In the genomic region with DNA sequence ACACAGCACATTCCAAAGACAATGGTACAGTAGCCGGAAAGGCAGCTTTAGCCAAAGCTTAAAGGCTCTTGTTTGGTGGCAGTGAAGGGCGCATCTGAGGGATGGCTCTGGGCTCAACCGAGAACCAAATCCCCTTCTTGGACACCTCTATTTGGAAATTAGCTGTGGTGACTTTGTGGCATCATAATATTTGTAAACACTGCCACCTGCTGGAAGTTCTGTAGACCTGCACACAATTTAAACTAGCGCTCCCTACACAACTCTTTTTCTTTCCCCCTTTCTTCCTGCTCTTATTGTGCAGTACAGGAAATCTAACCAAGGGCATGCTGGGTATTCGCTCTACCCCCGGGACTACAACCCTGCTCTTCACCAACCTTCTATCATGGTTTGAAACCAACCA, we compare ENCODE assay signal across 8 mouse cellular contexts. TPM values are rescaled to one million over a fixed set of nuclear protein-coding genes. Genes with fewer than 3 reads are reported as not detected.
DNase-seq lines count a peak whose midpoint lies in the region; ATAC-seq and TF ChIP-seq lines count a peak whose summit lies in the region.

No protein-coding gene starts in this region.

- no peak for TF ChIP-seq EP300 in liver, embryonic 14.5 days (IDR thresholded peaks at IDR 0.05; ENCODE audit: low read depth)

- H3K36me3 ChIP-seq in forebrain, embryonic 14.5 days (ENCODE audit: control insufficient read depth, insufficient read depth, low read length): no peaks in the 10 kb centered on the region
- H3K36me3 ChIP-seq in liver, embryonic 14.5 days (replicated peaks; ENCODE audit: control insufficient read depth, insufficient read depth, low read depth): no peaks in the 10 kb centered on the region

- TF ChIP-seq CTCF in liver, embryonic 14.5 days (IDR thresholded peaks at IDR 0.05; ENCODE audit: low read depth): peak; percentile 64

- intact Hi-C loops in left cerebral cortex, postnatal 4 days (cut with DNase I): no loop called here
- intact Hi-C loops in left cerebral cortex, postnatal 10 days (cut with DNase I): no loop called here

- H3K9ac ChIP-seq in forebrain, embryonic 14.5 days (ENCODE audit: low read length): no peak overlapping the region
- no peak overlapping the region for H3K9ac ChIP-seq in liver, embryonic 14.5 days (replicated peaks)

- H3K27me3 ChIP-seq in forebrain, embryonic 14.5 days (replicated peaks; ENCODE audit: control insufficient read depth, insufficient read depth, low read length): no peaks in the 10 kb centered on the region; the same call in 1 of the 2 replicates
- no peaks in the 10 kb centered on the region for H3K27me3 ChIP-seq in liver, embryonic 14.5 days (ENCODE audit: control insufficient read depth, insufficient read depth, low read length)

- H3K4me2 ChIP-seq in forebrain, embryonic 14.5 days (ENCODE audit: low read length): no peak overlapping the region
- no peak overlapping the region for H3K4me2 ChIP-seq in liver, embryonic 14.5 days (ENCODE audit: low read depth)

- H3K4me3 ChIP-seq in forebrain, embryonic 14.5 days (ENCODE audit: low read depth, low read length): no peak overlapping the region
- H3K4me3 ChIP-seq in liver, embryonic 14.5 days (ENCODE audit: insufficient read depth in 1 of 2, low read depth in 2 of 2, low read length in 2 of 2): no peak overlapping the region

- no peaks in the 10 kb centered on the region for H3K4me1 ChIP-seq in forebrain, embryonic 14.5 days (ENCODE audit: control insufficient read depth, insufficient read depth, low read length)
- H3K4me1 ChIP-seq in liver, embryonic 14.5 days (replicated peaks; ENCODE audit: control insufficient read depth in 2 of 2, insufficient read depth in 2 of 2, low read length in 1 of 2): no peaks in the 10 kb centered on the region

- WGBS in forebrain, embryonic 14.5 days: 11% methylated on average over 6 of the region's 6 CpGs
- 7% methylated on average over 6 of the region's 6 CpGs for WGBS in liver, embryonic 14.5 days (ENCODE audit: insufficient replicate concordance)

- ATAC-seq in forebrain, embryonic 14.5 days: peak; percentile 65
- ATAC-seq in liver, embryonic 14.5 days (ENCODE audit: insufficient read depth): no peak
- ATAC-seq in neutrophil, adult 5-6 weeks (ENCODE audit: extremely low read depth, insufficient number of reproducible peaks, low FRiP score, poor library complexity, severe bottlenecking): 0 out of 2 replicates have a peak, but pooled peaks have one; percentile 23

- H3K27ac ChIP-seq in forebrain, embryonic 14.5 days (ENCODE audit: low read depth, low read length): no peak overlapping the region
- no peak overlapping the region for H3K27ac ChIP-seq in liver, embryonic 14.5 days

- peak; percentile 11 for DNase-seq in left cerebral cortex, postnatal 4 days
- no peak for DNase-seq in left cerebral cortex, postnatal 10 days (ENCODE audit: extremely low spot score in 1 of 2, low spot score in 2 of 2)
- DNase-seq in adipocyte (ENCODE audit: low spot score): peak; percentile 70
- peak; percentile 83 for DNase-seq in forebrain, embryonic 14.5 days (ENCODE audit: low spot score)
- no peak for DNase-seq in liver, embryonic 14.5 days (ENCODE audit: low read depth in 3 of 3, low spot score in 3 of 3)
- no peak for DNase-seq in frontal cortex, postnatal 25 days (ENCODE audit: low spot score in 2 of 2)
- no peak for DNase-seq in kidney, adult 8-10 months

- no peaks in the 10 kb centered on the region for H3K9me3 ChIP-seq in forebrain, embryonic 14.5 days (replicated peaks; ENCODE audit: control insufficient read depth, low read length)
- H3K9me3 ChIP-seq in liver, embryonic 14.5 days (ENCODE audit: control insufficient read depth, low read length): no peaks in the 10 kb centered on the region

RNA-seq across cellular contexts. Expression of gene Ldhb, which starts 11.4 kb away (rescaled TPM):
- 100 to 1,000 TPM; 205 to 218 TPM for total RNA-seq in left cerebral cortex, postnatal 4 days (2021)
- 100 to 1,000 TPM; 466 to 479 TPM for total RNA-seq in left cerebral cortex, postnatal 10 days (2021)
- polyA plus RNA-seq in forebrain, embryonic 14.5 days (2014; fragmentation: Nextera tagmentation; extraction: Ambion mirVana): 544 and 576 TPM in 2 replicates
- 13.7 and 16.0 TPM in 2 replicates for polyA plus RNA-seq in liver, embryonic 14.5 days (2012; rRNA removed)
- 20.8 and 22.3 TPM in 2 replicates for polyA plus RNA-seq in liver, embryonic 14.5 days (2014; fragmentation: Nextera tagmentation; extraction: Ambion mirVana)
- total RNA-seq in neutrophil, adult 5-6 weeks (2017): 1.6 and 3.8 TPM in 2 replicates

RNA-seq across cellular contexts. Expression of gene Gys2, which starts 46.2 kb away (rescaled TPM):
- total RNA-seq in left cerebral cortex, postnatal 4 days (2021): not detected
- not detected for total RNA-seq in left cerebral cortex, postnatal 10 days (2021)
- polyA plus RNA-seq in forebrain, embryonic 14.5 days (2014; fragmentation: Nextera tagmentation; extraction: Ambion mirVana): not detected in 2 replicates
- polyA plus RNA-seq in liver, embryonic 14.5 days (2012; rRNA removed): 20.9 and 22.4 TPM in 2 replicates
- polyA plus RNA-seq in liver, embryonic 14.5 days (2014; fragmentation: Nextera tagmentation; extraction: Ambion mirVana): 38.8 and 43.6 TPM in 2 replicates
- total RNA-seq in neutrophil, adult 5-6 weeks (2017): not detected in 2 replicates

RNA-seq across cellular contexts. Expression of gene Kcnj8, which starts 52.3 kb away (rescaled TPM):
- 1 to 10 TPM; 4.2 to 4.4 TPM for total RNA-seq in left cerebral cortex, postnatal 4 days (2021)
- total RNA-seq in left cerebral cortex, postnatal 10 days (2021): 1 to 10 TPM; 4.1 to 5.4 TPM
- 15.0 TPM in 2 replicates for polyA plus RNA-seq in forebrain, embryonic 14.5 days (2014; fragmentation: Nextera tagmentation; extraction: Ambion mirVana)
- 0.87 and 0.89 TPM in 2 replicates for polyA plus RNA-seq in liver, embryonic 14.5 days (2012; rRNA removed)
- 1.6 TPM in 2 replicates for polyA plus RNA-seq in liver, embryonic 14.5 days (2014; fragmentation: Nextera tagmentation; extraction: Ambion mirVana)
- 0.49 and 0.70 TPM in 2 replicates for total RNA-seq in neutrophil, adult 5-6 weeks (2017)

Comparison
In these comparisons a context has a peak if more than half of its experiments do, and no peak if none do; other contexts are left out.
1. DNase-seq: peak in left cerebral cortex, postnatal 4 days (single experiment), adipocyte (single experiment) and forebrain, embryonic 14.5 days (single experiment); none in left cerebral cortex, postnatal 10 days (0 of 2), liver, embryonic 14.5 days (0 of 3), frontal cortex, postnatal 25 days (0 of 2) and kidney, adult 8-10 months (0 of 2).
2. RNA of gene Ldhb, which starts 11.4 kb away (total RNA-seq): 466 to 479 TPM in left cerebral cortex, postnatal 10 days and 205 to 218 TPM in left cerebral cortex, postnatal 4 days; 1.6 to 3.8 TPM in neutrophil, adult 5-6 weeks; every median in the first group is over 10 times any median in the second.